Mouse (Mus musculus): ENCODE results near the gene Fubp3.

- TF ChIP-seq POLR2A (IDR thresholded peaks at IDR 0.05; ENCODE audit: insufficient read length, low read depth): no peak
- no peak for TF ChIP-seq TCF12 (IDR thresholded peaks at IDR 0.05; ENCODE audit: insufficient read depth, poor library complexity, severe bottlenecking)
- TF ChIP-seq POLR2AphosphoS2 (IDR thresholded peaks at IDR 0.05; ENCODE audit: insufficient read length, low read depth): no peak
- TF ChIP-seq E2F4 (IDR thresholded peaks at IDR 0.05; ENCODE audit: insufficient read depth): no peak
- no peak for TF ChIP-seq USF1 (IDR thresholded peaks at IDR 0.05; ENCODE audit: low read depth)
- no peak for TF ChIP-seq CEBPB (IDR thresholded peaks at IDR 0.05; ENCODE audit: insufficient read depth, poor library complexity, severe bottlenecking)
- TF ChIP-seq TCF3 (IDR thresholded peaks at IDR 0.05; ENCODE audit: insufficient read length, low read depth): no peak
- TF ChIP-seq MAX (IDR thresholded peaks at IDR 0.05; ENCODE audit: low read depth): no peak
- TF ChIP-seq MYOD1 (IDR thresholded peaks at IDR 0.05; ENCODE audit: control insufficient read depth in 1 of 3, insufficient read length in 2 of 3, low read depth in 2 of 3): no peak
- TF ChIP-seq MYOG (IDR thresholded peaks at IDR 0.05; ENCODE audit: control insufficient read depth in 1 of 3, insufficient read depth in 1 of 3, insufficient read length in 2 of 3, low read depth in 2 of 3): no peak
- TF ChIP-seq REST (IDR thresholded peaks at IDR 0.05; ENCODE audit: insufficient read depth, insufficient read length): no peak
- no peak for TF ChIP-seq SRF (IDR thresholded peaks at IDR 0.05; ENCODE audit: control insufficient read depth, insufficient read length, low read depth)
These were observed 46.8 kb downstream of the Fubp3 start for GRCm38 (mm10) chr2:31619208-31619607.
